Mouse (Mus musculus) forebrain, embryonic 14.5 days (tissue): ENCODE measurements around the gene Ccdc60. TPM values are rescaled to one million over a fixed set of nuclear protein-coding genes. Genes with fewer than 3 reads are reported as not detected.
"Not testable (repeated sequence)": the region's sequence is repeated elsewhere in the genome, so short reads cannot be mapped to it uniquely, and the experiment has no call there.

Experiments used
- ATAC-seq: fragments of 200-750 bp; cut with Nextera tagmentation; 2 replicates; pipeline ENCODE4 v1.8.0; 2017; ENCODE audit warnings: mild to moderate bottlenecking, moderate library complexity
- DNase-seq: peaks from one replicate; pipeline ENCODE4 v3.0.0-alpha.2; 2015; ENCODE audit warnings: low spot score
- H3K27ac ChIP-seq: fragments of 300-500 bp; sonication (generic); 2 replicates; pipeline ENCODE4 v1.5.1; 2014; ENCODE audit warnings: low read depth, mild to moderate bottlenecking, control low read depth, low read length, moderate library complexity
- H3K27me3 ChIP-seq: fragments of 300-500 bp; sonication (generic); replicated peaks from 2 replicates; pipeline ENCODE4 v1.6.1; 2014; ENCODE audit warnings: low read length, control low read depth, mixed read lengths; ENCODE audit not compliant: control insufficient read depth, insufficient read depth
- H3K36me3 ChIP-seq: fragments of 300-500 bp; sonication (generic); 2 replicates; pipeline ENCODE4 v1.6.1; 2014; ENCODE audit warnings: low read length, control low read depth; ENCODE audit not compliant: control insufficient read depth, insufficient read depth
- H3K4me1 ChIP-seq: fragments of 300-500 bp; sonication (generic); 2 replicates; pipeline ENCODE4 v1.6.1; 2014; ENCODE audit warnings: antibody characterized with exemption, low read length, control low read depth; ENCODE audit not compliant: control insufficient read depth, insufficient read depth
- H3K4me2 ChIP-seq: fragments of 300-500 bp; sonication (generic); 2 replicates; pipeline ENCODE4 v1.6.1; 2014; ENCODE audit warnings: mild to moderate bottlenecking, control low read depth, low read length
- H3K4me3 ChIP-seq: fragments of 300-500 bp; sonication (generic); 2 replicates; pipeline ENCODE4 v1.5.1; 2014; ENCODE audit warnings: low read depth, low read length, control low read depth
- H3K9ac ChIP-seq: fragments of 300-500 bp; sonication (generic); 2 replicates; pipeline ENCODE4 v1.6.1; 2014; ENCODE audit warnings: mild to moderate bottlenecking, low read length, control low read depth, moderate library complexity
- H3K9me3 ChIP-seq: fragments of 300-500 bp; sonication (generic); replicated peaks from 2 replicates; pipeline ENCODE4 v1.6.1; 2016; ENCODE audit warnings: low read length, control low read depth, mixed read lengths; ENCODE audit not compliant: control insufficient read depth
- WGBS: fragments of 180-500 bp; shearing (Covaris S2); extraction: QIAGEN DNeasy Blood & Tissue Kit; methylation state at CpG from one replicate; pipeline ENCODE4 v1.1.7; 2014; 5-methylcytosine and 5-hydroxymethylcytosine counted together
- polyA plus RNA-seq: library from polyadenylated mRNA; unstranded; fragments of >200 nt; fragmentation: Nextera tagmentation; extraction: Ambion mirVana; gene quantifications from 2 replicates; pipeline ENCODE4 v1.2.1, GENCODE M21; 2014

Gene Ccdc60
- polyA plus RNA-seq, 1 experiment from 2014 or later, result 0.89 TPM

- ATAC-seq (no peak), DNase-seq (peak; percentile 37)
- WGBS, result 42% methylated on average over 6 of the region's 6 CpGs
- no peak overlapping the region for H3K4me2 ChIP-seq
- H3K27ac ChIP-seq, result no peak overlapping the region
- no peak overlapping the region for H3K9ac ChIP-seq
- no peaks in the 10 kb centered on the region for H3K36me3 ChIP-seq
- H3K27me3 ChIP-seq, result peaks cover 32% of the 10 kb centered on the region
- no peak overlapping the region for H3K4me3 ChIP-seq
- 0 out of 2 replicates have a peak, but pooled peaks cover 2% of the 10 kb centered on the region for H3K9me3 ChIP-seq
- no peaks in the 10 kb centered on the region for H3K4me1 ChIP-seq
Measured at GRCm38 (mm10) chr5:116309383-116309801, 20.6 kb upstream of the Ccdc60 start.

GRCm38 (mm10) chr5:116305557-116305956 is 16.8 kb upstream of the Ccdc60 start:
- Histone ChIP-seq H3K4me1 (no peaks in the 10 kb centered on the region), H3K9ac (no peak overlapping the region), H3K4me2 (no peak overlapping the region), H3K36me3 (no peaks in the 10 kb centered on the region), H3K4me3 (no peak overlapping the region), H3K9me3 (0 out of 2 replicates have a peak, but pooled peaks cover 2% of the 10 kb centered on the region), H3K27ac (no peak overlapping the region), H3K27me3 (peaks cover 18% of the 10 kb centered on the region)
- DNase-seq (no peak), ATAC-seq (no peak)
- WGBS, result 83% methylated on average over 4 of the region's 4 CpGs

GRCm38 (mm10) chr5:116305146-116305545 is 16.4 kb upstream of the Ccdc60 start:
- H3K4me1 ChIP-seq, ATAC-seq, DNase-seq, H3K9me3 ChIP-seq, H3K27ac ChIP-seq, H3K4me2 ChIP-seq, H3K36me3 ChIP-seq, H3K4me3 ChIP-seq, H3K9ac ChIP-seq: not testable (repeated sequence)
- H3K27me3 ChIP-seq, result peaks cover 14% of the 10 kb centered on the region

GRCm38 (mm10) chr5:116300984-116301383 is 12.2 kb upstream of the Ccdc60 start:
- 67% methylated on average over 9 of the region's 9 CpGs for WGBS

GRCm38 (mm10) chr5:116293501-116293900 is 4.7 kb upstream of the Ccdc60 start:
- H3K27me3 ChIP-seq, result peaks cover 8% of the 10 kb centered on the region
- H3K36me3 ChIP-seq, result no peaks in the 10 kb centered on the region
- 76% methylated on average over 5 of the region's 5 CpGs for WGBS
- H3K9ac ChIP-seq, result no peak overlapping the region
- no peaks in the 10 kb centered on the region for H3K9me3 ChIP-seq
- no peak overlapping the region for H3K4me2 ChIP-seq
- DNase-seq (peak; percentile 54), ATAC-seq (no peak)
- H3K27ac ChIP-seq, result 0 out of 2 replicates have a peak overlapping the region, but pooled peaks have one; percentile 14
- H3K4me1 ChIP-seq, result peaks cover 12% of the 10 kb centered on the region; the same call in 1 of the 2 replicates
- no peak overlapping the region for H3K4me3 ChIP-seq

More at GRCm38 (mm10) chr5:116300984-116301383, 12.2 kb upstream of the Ccdc60 start:
- no peaks in the 10 kb centered on the region for H3K4me1 ChIP-seq
- no peak overlapping the region for H3K4me3 ChIP-seq
- no peak for DNase-seq
- no peak overlapping the region for H3K27ac ChIP-seq
- no peak overlapping the region for H3K4me2 ChIP-seq
- ATAC-seq, result no peak
- peaks cover 3% of the 10 kb centered on the region; the same call in 1 of the 2 replicates for H3K27me3 ChIP-seq
- no peak overlapping the region for H3K9ac ChIP-seq
- H3K9me3 ChIP-seq, result no peaks in the 10 kb centered on the region
- H3K36me3 ChIP-seq, result no peaks in the 10 kb centered on the region

GRCm38 (mm10) chr5:116290584-116290983 is 1.8 kb upstream of the Ccdc60 start:
- Histone ChIP-seq H3K36me3 (no peaks in the 10 kb centered on the region), H3K9me3 (no peaks in the 10 kb centered on the region), H3K27ac (no peak overlapping the region), H3K27me3 (peaks cover 12% of the 10 kb centered on the region), H3K9ac (no peak overlapping the region), H3K4me2 (no peak overlapping the region), H3K4me1 (peaks cover 14% of the 10 kb centered on the region; the same call in 1 of the 2 replicates), H3K4me3 (no peak overlapping the region)
- DNase-seq, result no peak
- WGBS, result 92% methylated on average over 5 of the region's 5 CpGs
- ATAC-seq, result no peak

GRCm38 (mm10) chr5:116289897-116290296 is 1.1 kb upstream of the Ccdc60 start:
- Histone ChIP-seq H3K4me3 (no peak overlapping the region), H3K4me1 (peaks cover 17% of the 10 kb centered on the region; the same call in 1 of the 2 replicates), H3K36me3 (no peaks in the 10 kb centered on the region), H3K9ac (no peak overlapping the region), H3K4me2 (no peak overlapping the region), H3K27ac (no peak overlapping the region), H3K9me3 (no peaks in the 10 kb centered on the region), H3K27me3 (peaks cover 12% of the 10 kb centered on the region)
- 5% methylated on average over 9 of the region's 9 CpGs for WGBS
- DNase-seq (no peak), ATAC-seq (no peak)

GRCm38 (mm10) chr5:116288183-116288582 is 602 bp downstream of the Ccdc60 start:
- 33% methylated on average over 10 of the region's 10 CpGs for WGBS
- H3K4me1 ChIP-seq, result peaks cover 17% of the 10 kb centered on the region; the same call in 1 of the 2 replicates
- H3K4me2 ChIP-seq, result no peak overlapping the region
- no peak for ATAC-seq
- H3K9ac ChIP-seq, result no peak overlapping the region
- peaks cover 12% of the 10 kb centered on the region for H3K27me3 ChIP-seq
- H3K36me3 ChIP-seq, result no peaks in the 10 kb centered on the region
- H3K27ac ChIP-seq, result no peak overlapping the region
- DNase-seq, result no peak
- no peaks in the 10 kb centered on the region for H3K9me3 ChIP-seq
- no peak overlapping the region for H3K4me3 ChIP-seq

GRCm38 (mm10) chr5:116285532-116286176 is 3.1 kb downstream of the Ccdc60 start:
- 0 out of 2 replicates have a peak, but pooled peaks have one; percentile 29 for ATAC-seq
- Histone ChIP-seq H3K9me3 (no peaks in the 10 kb centered on the region), H3K4me3 (no peak overlapping the region), H3K27me3 (peaks cover 12% of the 10 kb centered on the region), H3K27ac (no peak overlapping the region), H3K36me3 (no peaks in the 10 kb centered on the region), H3K4me2 (peak overlapping the region; percentile 14; the same call in 1 of the 2 replicates), H3K9ac (no peak overlapping the region), H3K4me1 (peaks cover 17% of the 10 kb centered on the region; the same call in 1 of the 2 replicates)
- 19% methylated on average over 15 of the region's 15 CpGs for WGBS
- DNase-seq, result no peak
